Comparison of ENCODE assay signal across 9 mouse cellular contexts in the genomic region with DNA sequence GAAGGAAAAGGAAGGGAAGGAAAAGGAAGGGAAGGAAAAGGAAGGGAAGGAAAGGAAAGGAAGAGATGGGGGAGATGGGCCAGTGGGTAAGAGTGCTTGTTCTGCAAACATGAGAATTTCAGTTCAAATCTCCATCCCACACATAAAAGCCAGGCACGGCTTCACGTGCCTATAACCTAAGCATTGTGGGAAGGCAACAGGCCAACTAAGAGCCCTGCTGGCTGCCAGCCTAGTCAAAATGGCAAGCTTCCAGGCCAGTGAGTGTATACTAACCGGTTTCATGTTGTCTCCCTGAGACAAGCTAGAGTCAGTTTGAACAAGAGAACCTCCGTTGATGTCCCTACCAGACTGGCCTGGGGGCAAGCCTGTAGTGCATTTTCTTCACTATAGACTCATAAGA. TPM values are rescaled to one million over a fixed set of nuclear protein-coding genes. Genes with fewer than 3 reads are reported as not detected.
DNase-seq lines count a peak whose midpoint lies in the region; ATAC-seq lines count a peak whose summit lies in the region.
"Had no signal": no experiment of that assay in that cellular context is flagged by ENCODE, and none has a peak within 500 bp of the region (broad histone marks: within the 10 kb centered on the region; RNA-seq: fewer than 3 reads in every experiment).

No protein-coding gene starts in this region.

- no peak overlapping the region for H3K4me3 ChIP-seq in hindbrain, embryonic 14.5 days (replicated peaks; ENCODE audit: low read length)
- H3K4me3 ChIP-seq in hindbrain, embryonic 13.5 days = no peak overlapping the region
- H3K4me3 ChIP-seq in lung, embryonic 15.5 days = no peak overlapping the region
- H3K4me3 ChIP-seq in forebrain, embryonic 16.5 days (replicated peaks; ENCODE audit: low read length) = no peak overlapping the region
- H3K4me3 ChIP-seq: limb, embryonic 15.5 days had no signal

- H3K9ac ChIP-seq in hindbrain, embryonic 14.5 days = no peak overlapping the region
- H3K9ac ChIP-seq in hindbrain, embryonic 13.5 days = no peak overlapping the region
- no peak overlapping the region for H3K9ac ChIP-seq in lung, embryonic 15.5 days
- no peak overlapping the region for H3K9ac ChIP-seq in forebrain, embryonic 16.5 days (replicated peaks; ENCODE audit: low read depth, low read length)
- H3K9ac ChIP-seq: limb, embryonic 15.5 days had no signal

- DNase-seq in hindbrain, embryonic 14.5 days (ENCODE audit: low spot score) = peak; percentile 69
- DNase-seq in adipocyte (ENCODE audit: low spot score) = peak; percentile 85
- DNase-seq in heart, postnatal 14 days = peak; percentile 56 to 74
- no peak for DNase-seq in spleen, postnatal 36 days (ENCODE audit: low spot score in 2 of 2)

- 63% methylated on average over 4 of the region's 4 CpGs for WGBS in hindbrain, embryonic 14.5 days
- 64% methylated on average over 4 of the region's 4 CpGs for WGBS in hindbrain, embryonic 13.5 days
- WGBS in lung, embryonic 15.5 days = 32% methylated on average over 4 of the region's 4 CpGs
- 37% methylated on average over 4 of the region's 4 CpGs for WGBS in forebrain, embryonic 16.5 days

- intact Hi-C loops in heart, postnatal 14 days (cut with DNase I) = no loop called here

- H3K9me3 ChIP-seq in hindbrain, embryonic 14.5 days (ENCODE audit: control insufficient read depth, low read length) = no peaks in the 10 kb centered on the region
- H3K9me3 ChIP-seq in hindbrain, embryonic 13.5 days = no peaks in the 10 kb centered on the region
- no peaks in the 10 kb centered on the region for H3K9me3 ChIP-seq in lung, embryonic 15.5 days
- H3K9me3 ChIP-seq in forebrain, embryonic 16.5 days (ENCODE audit: control insufficient read depth, low read length) = no peaks in the 10 kb centered on the region
- H3K9me3 ChIP-seq: limb, embryonic 15.5 days had no signal

- H3K27ac ChIP-seq in hindbrain, embryonic 14.5 days = no peak overlapping the region
- no peak overlapping the region for H3K27ac ChIP-seq in hindbrain, embryonic 13.5 days
- H3K27ac ChIP-seq in lung, embryonic 15.5 days = no peak overlapping the region
- no peak overlapping the region for H3K27ac ChIP-seq in forebrain, embryonic 16.5 days (ENCODE audit: low read length)
- H3K27ac ChIP-seq: limb, embryonic 15.5 days had no signal

- no peaks in the 10 kb centered on the region for H3K36me3 ChIP-seq in hindbrain, embryonic 14.5 days (replicated peaks; ENCODE audit: control insufficient read depth, insufficient read depth)
- no peaks in the 10 kb centered on the region for H3K36me3 ChIP-seq in hindbrain, embryonic 13.5 days
- no peaks in the 10 kb centered on the region for H3K36me3 ChIP-seq in lung, embryonic 15.5 days
- no peaks in the 10 kb centered on the region for H3K36me3 ChIP-seq in forebrain, embryonic 16.5 days (ENCODE audit: control insufficient read depth, insufficient read depth)
- H3K36me3 ChIP-seq: limb, embryonic 15.5 days had no signal

- no peak overlapping the region for H3K4me2 ChIP-seq in hindbrain, embryonic 14.5 days (replicated peaks)
- no peak overlapping the region for H3K4me2 ChIP-seq in hindbrain, embryonic 13.5 days
- no peak overlapping the region for H3K4me2 ChIP-seq in lung, embryonic 15.5 days
- H3K4me2 ChIP-seq in forebrain, embryonic 16.5 days (ENCODE audit: low read length) = no peak overlapping the region
- H3K4me2 ChIP-seq: limb, embryonic 15.5 days had no signal

- H3K4me1 ChIP-seq in hindbrain, embryonic 14.5 days (replicated peaks; ENCODE audit: control insufficient read depth, insufficient read depth, low read length) = no peaks in the 10 kb centered on the region
- H3K4me1 ChIP-seq in hindbrain, embryonic 13.5 days (replicated peaks) = peaks cover 8% of the 10 kb centered on the region
- peaks cover 3% of the 10 kb centered on the region for H3K4me1 ChIP-seq in lung, embryonic 15.5 days
- H3K4me1 ChIP-seq in forebrain, embryonic 16.5 days (replicated peaks; ENCODE audit: control insufficient read depth, insufficient read depth, low read length) = peaks cover 3% of the 10 kb centered on the region; the same call in 1 of the 2 replicates

- H3K27me3 ChIP-seq in hindbrain, embryonic 14.5 days (ENCODE audit: control insufficient read depth, insufficient read depth, low read length) = no peaks in the 10 kb centered on the region
- peaks cover 3% of the 10 kb centered on the region; the same call in 1 of the 2 replicates for H3K27me3 ChIP-seq in hindbrain, embryonic 13.5 days
- H3K27me3 ChIP-seq in lung, embryonic 15.5 days = no peaks in the 10 kb centered on the region
- no peaks in the 10 kb centered on the region for H3K27me3 ChIP-seq in forebrain, embryonic 16.5 days (replicated peaks; ENCODE audit: control insufficient read depth, insufficient read depth, low read length)
- H3K27me3 ChIP-seq: limb, embryonic 15.5 days had no signal

- ATAC-seq in hindbrain, embryonic 14.5 days (ENCODE audit: low FRiP score) = no peak
- no peak for ATAC-seq in hindbrain, embryonic 13.5 days (ENCODE audit: low FRiP score)
- ATAC-seq in lung, embryonic 15.5 days (ENCODE audit: borderline replicate concordance, extremely low read depth, low FRiP score, low TSS enrichment) = 0 out of 2 replicates have a peak, but pooled peaks have one; percentile 16
- ATAC-seq in monocyte, adult 5-6 weeks (replicated peaks; ENCODE audit: insufficient number of reproducible peaks, low FRiP score, low TSS enrichment, poor library complexity, severe bottlenecking) = no peak
- ATAC-seq in forebrain, embryonic 16.5 days = no peak; the same call in 1 of the 2 replicates

RNA-seq across cellular contexts. Expression of a gene that starts 23.8 kb away (rescaled TPM):
- polyA plus RNA-seq in hindbrain, embryonic 14.5 days (2014; fragmentation: Nextera tagmentation; extraction: Ambion mirVana) = 31.4 and 34.8 TPM in 2 replicates
- 30.8 and 32.4 TPM in 2 replicates for polyA plus RNA-seq in hindbrain, embryonic 13.5 days (2015; fragmentation: Nextera tagmentation; extraction: Ambion mirVana)
- 10 to 100 TPM; 48.1 to 49.4 TPM for total RNA-seq in heart, postnatal 14 days (2021)
- 61.9 TPM in 2 replicates for polyA plus RNA-seq in lung, embryonic 15.5 days (2015; fragmentation: Nextera tagmentation; extraction: Ambion mirVana)
- total RNA-seq in monocyte, adult 5-6 weeks (2017) = 16.9 to 26.7 TPM (median 20.9 TPM) in 3 replicates
- 24.6 and 30.2 TPM in 2 replicates for polyA plus RNA-seq in forebrain, embryonic 16.5 days (2015; fragmentation: Nextera tagmentation; extraction: Ambion mirVana)

RNA-seq across cellular contexts. Expression of a gene that starts 32.4 kb away (rescaled TPM):
- polyA plus RNA-seq in hindbrain, embryonic 14.5 days (2014; fragmentation: Nextera tagmentation; extraction: Ambion mirVana) = 1.9 and 2.1 TPM in 2 replicates
- polyA plus RNA-seq in hindbrain, embryonic 13.5 days (2015; fragmentation: Nextera tagmentation; extraction: Ambion mirVana) = 2.0 and 2.2 TPM in 2 replicates
- total RNA-seq in heart, postnatal 14 days (2021) = 1 to 10 TPM; 2.2 to 2.4 TPM
- polyA plus RNA-seq in lung, embryonic 15.5 days (2015; fragmentation: Nextera tagmentation; extraction: Ambion mirVana) = 3.5 and 3.8 TPM in 2 replicates
- 156 to 182 TPM (median 181 TPM) in 3 replicates for total RNA-seq in monocyte, adult 5-6 weeks (2017)
- 1.5 and 1.7 TPM in 2 replicates for polyA plus RNA-seq in forebrain, embryonic 16.5 days (2015; fragmentation: Nextera tagmentation; extraction: Ambion mirVana)

RNA-seq across cellular contexts. Expression of a gene that starts 57.1 kb away (rescaled TPM):
- 64.7 and 68.2 TPM in 2 replicates for polyA plus RNA-seq in hindbrain, embryonic 14.5 days (2014; fragmentation: Nextera tagmentation; extraction: Ambion mirVana)
- polyA plus RNA-seq in hindbrain, embryonic 13.5 days (2015; fragmentation: Nextera tagmentation; extraction: Ambion mirVana) = 72.7 and 74.8 TPM in 2 replicates
- total RNA-seq in heart, postnatal 14 days (2021) = 10 to 100 TPM; 38.6 to 44.8 TPM
- 56.1 and 64.7 TPM in 2 replicates for polyA plus RNA-seq in lung, embryonic 15.5 days (2015; fragmentation: Nextera tagmentation; extraction: Ambion mirVana)
- 29.8 to 65.9 TPM (median 55.4 TPM) in 3 replicates for total RNA-seq in monocyte, adult 5-6 weeks (2017)
- 85.1 and 90.8 TPM in 2 replicates for polyA plus RNA-seq in forebrain, embryonic 16.5 days (2015; fragmentation: Nextera tagmentation; extraction: Ambion mirVana)

Comparison
In these comparisons a context has a peak if more than half of its experiments do, and no peak if none do; other contexts are left out.
1. DNase-seq: peak in hindbrain, embryonic 14.5 days (single experiment), adipocyte (single experiment) and heart, postnatal 14 days (2 of 2); none in spleen, postnatal 36 days (0 of 2).